Mouse (Mus musculus) hematopoietic stem cell, adult 5-6 weeks (primary cell): ENCODE results near the gene Fgd3. TPM values are rescaled to one million over a fixed set of nuclear protein-coding genes. Genes with fewer than 3 reads are reported as not detected.

Source experiments
- ATAC-seq, 2 experiments: fragments of 125-278 bp in 1 of 2; replicated peaks in 1 of 2; 2 replicates each; pipeline ENCODE4 v1.8.0; 2016 to 2017; ENCODE audit warnings: inconsistent platforms in 2 of 2, mild to moderate bottlenecking in 2 of 2, moderate number of reproducible peaks in 2 of 2, low read depth in 1 of 2, moderate TSS enrichment in 1 of 2; ENCODE audit not compliant: low FRiP score in 2 of 2, poor library complexity in 2 of 2, severe bottlenecking in 2 of 2, insufficient read depth in 1 of 2, low TSS enrichment in 1 of 2
- total RNA-seq: library from RNA; stranded (forward); fragments of 172-1452, 232-1000 nt; gene quantifications from 2 replicates; pipeline ENCODE4 v1.2.3, GENCODE M21; 2017

Gene Fgd3
- total RNA-seq: 13.0 and 16.8 TPM in 2 replicates

DNA sequence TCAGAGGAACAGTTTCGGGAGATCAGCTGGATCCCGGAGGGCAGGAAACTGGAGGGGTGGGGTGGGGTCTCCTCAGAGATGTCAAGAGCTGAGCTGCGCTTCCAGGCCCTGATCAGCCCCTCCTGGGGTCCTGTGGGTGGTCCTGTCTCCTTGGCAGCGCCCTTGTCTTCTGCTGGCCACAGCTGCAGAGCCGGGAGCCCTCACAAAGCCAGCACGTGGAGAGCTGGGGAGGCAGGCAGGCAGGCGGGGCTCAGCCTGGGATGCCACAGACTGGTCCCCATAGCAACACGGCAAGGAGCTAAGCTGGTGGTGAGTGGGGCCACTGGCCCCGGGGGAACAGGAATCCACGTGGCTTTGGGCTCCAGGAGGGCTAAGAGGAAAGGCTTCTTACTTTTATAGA, at the start of gene Fgd3:
Gene Fgd3, minus strand, starts transcription at position 272 of the 400 bp plus-strand sequence.
- peak; percentile 70 to 77 for ATAC-seq

DNA sequence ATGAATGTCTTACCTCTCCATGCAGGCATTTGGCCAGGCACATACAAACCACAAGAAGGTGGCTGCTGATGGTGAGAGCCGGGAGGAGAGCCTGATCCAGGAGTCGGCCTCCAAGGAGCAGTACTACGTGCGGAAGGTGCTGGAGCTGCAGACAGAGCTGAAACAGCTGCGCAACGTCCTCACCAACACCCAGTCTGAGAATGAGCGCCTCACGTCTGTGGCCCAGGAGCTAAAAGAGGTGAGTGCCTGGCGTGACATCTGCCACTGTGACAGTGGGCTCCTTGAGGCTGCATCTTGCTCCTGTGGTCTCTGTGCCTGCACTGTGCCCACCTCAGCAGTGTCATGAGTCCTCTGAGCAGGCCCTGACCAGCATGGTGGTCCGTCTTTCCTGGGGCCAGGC, 49.3 kb upstream of the Fgd3 start:
- ATAC-seq: no peak

GRCm38 (mm10) chr13:49367657-49368440, 47.7 kb upstream of the Fgd3 start:
- no peak for ATAC-seq

DNA sequence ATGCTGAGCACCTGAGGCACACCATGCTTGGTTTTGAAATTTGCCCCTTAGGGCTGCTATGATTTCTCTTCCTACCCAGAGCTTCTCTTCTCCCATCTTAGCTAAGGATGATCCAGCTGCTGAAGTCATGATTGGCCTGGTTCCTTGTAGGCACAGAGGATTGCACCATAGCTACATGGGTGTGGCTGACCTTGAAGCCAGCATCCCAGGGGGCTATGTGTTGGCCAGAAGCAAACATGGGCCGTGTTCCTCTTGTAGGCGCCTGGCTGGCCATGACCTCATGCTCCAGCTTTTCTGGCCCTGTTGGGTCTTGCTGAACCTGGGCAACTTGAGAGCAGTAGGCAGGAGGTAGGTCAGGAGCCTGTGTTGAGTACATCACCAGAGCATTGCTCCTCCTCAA, 44.6 kb upstream of the Fgd3 start:
- no peak for ATAC-seq

- ATAC-seq: 0 out of 4 replicates have a peak, but pooled peaks have one; percentile 10 to 15
These were observed 42.7 kb upstream of the Fgd3 start for GRCm38 (mm10) chr13:49362804-49363203.

GRCm38 (mm10) chr13:49362364-49362763, 42.3 kb upstream of the Fgd3 start:
- ATAC-seq: no peak

DNA sequence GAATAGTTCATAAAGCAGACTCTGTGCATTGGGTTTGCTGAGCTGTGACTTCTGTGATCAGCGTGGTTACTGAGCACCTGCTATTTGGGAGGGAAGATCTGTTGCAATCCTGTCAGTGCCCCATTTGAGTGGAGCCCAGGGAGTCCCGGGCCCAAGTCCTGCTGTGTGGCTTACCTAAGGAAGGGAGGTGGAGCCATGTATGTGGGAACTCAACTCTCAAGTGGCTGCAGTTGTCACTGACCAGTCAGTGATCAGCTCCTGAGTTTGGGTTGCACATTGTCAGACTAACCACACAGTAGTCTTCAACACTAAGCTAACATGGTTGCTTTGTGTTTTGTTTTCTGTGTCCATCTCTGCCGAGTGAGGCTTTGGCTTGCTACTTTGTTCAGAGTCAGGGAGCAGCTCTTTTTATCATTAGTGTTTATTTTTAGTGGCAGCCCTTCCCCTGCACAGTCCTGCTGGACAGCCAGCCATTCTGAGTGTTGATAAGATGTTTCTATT, 40.8 kb upstream of the Fgd3 start:
- 0 out of 4 replicates have a peak, but pooled peaks of 1 of the 2 experiments have one; percentile 17 for ATAC-seq

DNA sequence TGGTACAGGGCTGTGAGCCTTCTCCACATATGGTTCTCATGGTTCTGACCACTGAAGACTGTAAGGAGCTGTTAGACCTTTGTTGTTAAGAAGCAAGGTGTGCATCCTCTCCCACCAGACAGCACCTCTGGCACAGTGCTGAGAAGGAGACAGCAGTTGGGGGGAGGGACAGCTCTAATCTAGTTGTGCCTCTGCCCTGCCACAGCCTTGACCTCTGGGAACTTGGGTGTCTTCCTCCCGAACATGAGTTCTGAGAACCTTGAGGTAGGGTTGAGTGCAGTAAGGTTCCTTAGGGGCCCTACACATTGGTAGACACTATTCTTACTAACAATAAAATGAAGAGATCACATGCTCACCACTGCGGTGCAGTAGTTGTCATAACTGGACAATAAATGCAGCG, 38.1 kb upstream of the Fgd3 start:
- no peak for ATAC-seq

DNA sequence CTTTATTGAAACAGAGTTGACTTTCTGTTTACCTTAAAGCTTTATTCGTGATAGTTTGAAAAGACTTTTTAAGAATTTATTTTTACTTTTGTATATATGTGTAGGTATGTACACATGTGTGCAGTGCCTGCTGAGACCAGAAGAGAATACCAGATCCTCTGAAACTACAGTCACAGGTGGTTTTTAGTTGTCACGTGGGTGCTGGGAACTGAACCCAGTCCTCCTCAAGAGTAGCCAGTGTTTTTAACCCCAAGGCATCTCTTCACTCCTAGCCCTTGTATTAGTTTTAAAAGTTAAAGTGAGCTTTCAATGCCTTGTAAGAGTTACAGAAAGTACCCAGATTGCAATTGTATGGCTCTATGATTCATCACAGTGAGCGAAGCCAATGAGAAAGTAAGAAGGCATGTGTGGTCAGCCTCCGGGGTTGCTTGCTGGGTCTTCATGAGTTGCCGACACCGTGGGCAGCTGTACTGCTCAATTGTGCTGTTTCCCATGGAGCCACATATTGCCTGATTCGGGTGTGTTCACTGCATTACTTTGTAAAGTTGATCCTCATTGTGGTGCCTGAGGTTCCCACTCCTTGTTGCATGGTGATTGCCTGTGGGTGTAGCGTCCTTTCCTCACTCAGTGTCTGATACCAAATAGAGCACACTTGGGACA, 37.4 kb upstream of the Fgd3 start:
- no peak for ATAC-seq

DNA sequence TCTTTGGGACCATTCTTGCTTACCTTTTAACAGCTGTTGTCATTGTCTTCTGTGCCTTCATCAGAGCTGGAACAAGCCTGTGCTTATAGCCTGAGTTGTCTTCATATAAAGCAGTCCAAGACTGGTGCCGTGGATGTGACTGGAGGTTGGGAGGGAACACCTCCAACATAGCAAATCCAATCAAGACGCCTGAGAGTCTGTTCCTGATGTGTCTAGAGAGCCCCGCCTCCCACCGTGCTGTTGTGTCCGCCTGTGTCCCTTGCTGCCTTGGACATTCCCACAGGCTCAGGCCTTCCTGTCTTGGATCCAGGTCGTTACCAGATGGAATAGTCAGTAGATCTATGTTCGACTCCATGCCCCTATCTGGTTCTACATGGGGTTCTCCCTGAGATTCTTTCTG, 36.0 kb upstream of the Fgd3 start:
- no peak for ATAC-seq

DNA sequence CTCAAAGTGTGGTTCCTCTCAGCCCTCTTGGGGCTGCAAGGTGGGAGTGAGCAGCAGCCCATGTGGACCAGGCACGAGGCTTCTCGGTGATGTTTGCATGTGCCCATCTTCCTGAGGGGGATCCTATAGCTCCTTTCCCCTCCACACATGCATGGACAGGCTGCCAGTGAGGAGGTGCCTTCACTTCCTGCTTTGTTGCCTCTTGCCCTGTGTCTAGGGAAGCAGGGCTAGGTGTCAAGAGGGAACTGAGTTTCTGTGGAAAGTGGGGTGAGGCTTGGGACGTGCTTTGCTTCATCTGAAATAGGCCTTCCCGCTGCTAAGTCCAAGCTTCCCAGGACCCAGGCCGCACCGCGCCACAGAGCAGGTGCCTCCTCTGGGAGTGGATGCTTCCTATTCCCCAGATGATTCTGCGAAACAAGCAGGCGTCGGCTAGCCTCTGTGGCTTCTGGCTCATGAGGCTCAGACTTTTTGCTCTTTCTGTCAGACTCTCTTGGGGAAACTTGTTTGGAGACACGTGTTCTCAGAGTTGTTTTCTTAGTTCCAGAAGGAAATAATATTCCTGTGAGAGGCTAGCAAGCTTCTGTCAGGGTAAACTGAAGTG, 35.5 kb upstream of the Fgd3 start:
- no peak for ATAC-seq

DNA sequence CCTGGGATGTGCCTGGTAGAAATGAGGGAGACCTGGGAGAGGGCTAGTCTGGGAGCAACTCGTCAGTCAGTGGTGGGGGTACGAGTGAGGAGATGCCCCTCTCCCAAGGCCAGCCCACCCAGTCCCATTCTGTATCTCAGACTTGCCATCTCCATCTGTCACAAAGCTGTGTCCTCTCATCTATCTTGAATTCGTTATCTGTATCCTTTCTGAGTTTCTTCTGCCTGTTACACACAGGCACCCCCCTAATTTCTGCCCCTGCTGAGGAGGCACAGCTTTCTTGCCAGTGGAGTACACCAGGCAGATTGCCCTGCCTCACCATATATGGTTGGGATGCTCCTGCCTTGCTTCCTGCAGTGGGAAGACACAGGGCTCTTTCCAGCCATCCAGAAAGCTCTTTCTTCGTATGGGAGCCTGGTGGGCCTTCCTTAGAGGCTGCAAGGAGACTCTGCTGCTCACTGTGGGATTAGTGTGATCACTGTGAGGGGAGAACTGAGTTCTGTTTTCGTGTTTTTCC, 33.9 kb upstream of the Fgd3 start:
- ATAC-seq: no peak

DNA sequence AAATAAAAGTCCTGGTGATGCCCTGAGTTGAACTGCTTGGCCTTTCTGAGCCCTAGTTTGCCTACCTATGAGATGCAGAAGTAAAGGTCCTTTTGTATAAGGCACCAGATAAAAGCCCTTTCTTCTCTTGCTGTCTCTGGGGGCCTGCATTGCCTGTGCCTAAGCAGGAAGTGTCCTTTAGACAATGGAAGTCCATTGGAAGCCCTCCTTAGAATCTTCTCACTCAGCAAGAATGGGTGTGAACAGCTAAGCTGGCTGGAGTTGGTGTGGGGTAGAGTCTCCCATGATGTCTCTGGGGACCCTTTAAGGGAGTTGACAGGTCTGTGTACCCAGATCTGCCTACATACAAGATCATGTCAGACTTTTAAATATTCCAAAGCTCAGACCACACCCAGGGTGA, 33.3 kb upstream of the Fgd3 start:
- no peak for ATAC-seq

DNA sequence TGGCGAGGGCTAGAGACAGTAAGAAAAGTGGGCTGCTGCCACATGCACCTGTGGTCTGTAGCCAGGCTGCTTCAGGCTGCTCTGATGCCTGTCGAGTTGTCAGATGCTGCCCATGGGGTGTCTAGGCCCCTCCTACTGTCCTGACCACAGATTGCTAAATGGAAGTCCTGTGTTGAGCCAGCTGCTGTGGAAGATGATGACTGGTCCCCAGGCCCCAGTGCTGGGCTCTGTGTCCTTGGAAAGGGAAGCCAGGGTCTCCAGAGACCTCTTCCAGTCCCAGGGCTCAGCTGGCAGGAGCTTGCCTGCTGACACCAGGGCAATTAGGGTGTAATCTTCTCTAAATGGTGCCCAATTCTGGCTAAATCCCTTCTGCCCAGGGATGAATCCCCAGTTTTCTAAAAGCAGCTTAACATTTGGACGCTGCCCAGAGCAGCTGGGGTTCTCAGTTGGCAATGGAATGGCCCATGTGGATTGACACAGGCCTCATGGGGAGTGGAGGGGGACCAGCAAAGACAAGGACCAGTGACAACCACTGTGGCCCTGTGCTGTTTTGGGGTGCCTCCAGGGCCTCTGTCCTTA, 32.6 kb upstream of the Fgd3 start:
- ATAC-seq: peak; percentile 46 to 79; a peak in 3 of 4 replicates

DNA sequence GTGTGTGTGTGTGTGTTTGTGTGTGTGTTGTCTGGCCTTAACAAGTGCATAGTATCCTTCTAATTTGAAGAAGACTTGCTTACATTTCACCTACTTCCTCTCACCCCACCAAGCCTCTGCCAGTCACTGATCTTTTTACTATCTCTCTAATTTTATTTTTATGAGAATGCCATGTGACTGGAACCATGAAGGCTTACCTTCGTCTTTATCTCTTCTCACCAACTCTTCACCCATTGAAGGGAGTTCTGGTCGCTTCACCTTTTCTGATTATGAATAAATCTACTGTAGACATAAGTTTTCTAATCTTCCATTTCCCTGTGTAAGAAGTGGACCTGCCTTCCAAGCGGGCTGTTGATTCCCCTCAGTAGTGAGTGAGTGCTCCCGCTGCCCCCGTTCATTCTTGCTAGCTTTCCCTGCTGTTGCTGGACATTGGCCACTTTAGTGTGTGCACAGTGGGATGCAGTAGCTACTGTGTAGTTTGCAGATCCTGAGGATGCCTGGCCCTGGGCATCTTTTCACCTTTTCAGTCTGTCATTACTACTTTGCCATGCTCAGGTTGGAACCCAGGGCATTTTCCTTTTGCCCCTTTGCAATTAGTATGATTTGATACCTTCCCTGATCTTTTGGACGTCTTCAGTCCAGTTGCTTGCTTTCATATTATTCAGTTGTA, 29.9 kb upstream of the Fgd3 start:
- no peak for ATAC-seq

- ATAC-seq: no peak
These were observed 29.2 kb upstream of the Fgd3 start for GRCm38 (mm10) chr13:49349335-49349734.

GRCm38 (mm10) chr13:49348522-49348921, 28.4 kb upstream of the Fgd3 start:
- no peak for ATAC-seq
